Mouse (Mus musculus) liver, adult 2 months (tissue): ENCODE measurements around the gene Gpr84.

Experiments used
- CTCF ChIP-seq: fragments of 200-500 bp; IDR thresholded peaks from 2 replicates; pipeline ENCODE4 v1.5.1; 2011; ENCODE audit warnings: low read depth, low read length, control low read depth
- POLR2A ChIP-seq: fragments of 200-500 bp; IDR thresholded peaks from 2 replicates; pipeline ENCODE4 v1.6.1; 2011; ENCODE audit warnings: low read length, control low read depth; ENCODE audit not compliant: insufficient read depth; ENCODE audit errors: extremely low read depth

DNA sequence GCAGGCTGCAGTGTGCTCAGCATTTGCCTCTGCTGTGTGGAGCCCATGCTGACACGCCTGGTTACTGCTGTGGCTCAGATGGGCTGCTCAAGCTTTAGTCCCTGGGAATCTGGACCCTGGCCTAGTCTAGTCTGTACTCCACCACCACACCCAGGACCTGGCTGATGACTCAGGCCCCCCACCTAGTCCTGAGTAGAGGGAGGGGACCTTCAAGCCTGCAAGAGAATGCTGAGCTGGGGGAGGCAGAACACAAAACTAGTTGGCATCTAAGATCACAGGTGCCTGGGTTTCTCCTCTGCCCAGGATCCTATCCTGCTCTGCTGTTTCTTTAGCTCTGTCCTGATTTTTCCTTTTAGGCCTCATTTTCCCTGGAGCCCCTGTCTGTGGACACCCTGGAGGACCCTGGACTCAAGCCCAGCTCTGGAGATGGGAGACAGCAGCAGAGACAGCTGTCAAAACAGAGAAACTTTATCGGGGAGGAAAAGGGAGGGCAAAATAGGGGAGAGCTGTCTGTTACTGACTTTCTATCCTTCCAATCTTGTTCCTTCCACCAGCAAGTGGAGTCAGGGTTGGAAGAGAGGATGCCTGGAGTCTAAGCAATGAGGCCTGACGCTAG is 7.9 kb upstream of the Gpr84 start:
- TF ChIP-seq CTCF, result no peak
- TF ChIP-seq POLR2A, result no peak
